ENCODE assay signal across 12 mouse cellular contexts in the genomic region with DNA sequence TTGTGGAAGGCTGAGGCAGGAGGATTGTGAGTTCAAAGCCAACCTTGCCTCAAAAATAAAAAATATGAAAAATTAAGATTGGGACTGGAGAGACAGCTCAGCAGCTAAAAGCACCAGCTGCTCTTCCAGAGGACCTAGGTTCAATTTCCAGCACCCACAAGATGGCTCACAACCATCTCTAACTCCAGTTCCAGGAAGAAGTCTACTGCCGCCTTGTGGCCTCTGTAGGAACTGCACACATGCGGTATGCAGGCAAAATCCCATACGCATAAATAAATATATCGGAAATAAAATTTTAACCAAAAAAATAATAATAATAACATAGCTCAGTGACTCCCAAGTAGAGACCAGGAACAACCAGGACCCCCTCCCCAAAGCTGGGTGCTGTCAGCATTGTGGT. TPM values are rescaled to one million over a fixed set of nuclear protein-coding genes. Genes with fewer than 3 reads are reported as not detected.
DNase-seq lines count a peak whose midpoint lies in the region; ATAC-seq and TF ChIP-seq lines count a peak whose summit lies in the region.
"Had no signal": no experiment of that assay in that cellular context is flagged by ENCODE, and none has a peak within 500 bp of the region (broad histone marks: within the 10 kb centered on the region; RNA-seq: fewer than 3 reads in every experiment).

No protein-coding gene starts in this region.

- H3K79me2 ChIP-seq in liver, adult 2 months (ENCODE audit: control insufficient read depth, insufficient read depth, low read length) = no peaks in the 10 kb centered on the region

- no peak overlapping the region for H3K4me3 ChIP-seq in cerebellum, adult 2 months (replicated peaks; ENCODE audit: insufficient read depth, low read depth, low read length)
- no peak overlapping the region for H3K4me3 ChIP-seq in liver, adult 2 months (ENCODE audit: insufficient read depth, low read depth, low read length)
- H3K4me3 ChIP-seq in liver, embryonic 12.5 days = no peak overlapping the region
- H3K4me3 ChIP-seq: hindbrain, embryonic 15.5 days; neural tube, embryonic 13.5 days had no signal

- no peaks in the 10 kb centered on the region for H3K9me3 ChIP-seq in liver, embryonic 12.5 days (replicated peaks)
- H3K9me3 ChIP-seq: hindbrain, embryonic 15.5 days; neural tube, embryonic 13.5 days had no signal

- H3K27me3 ChIP-seq in cerebellum, adult 2 months (ENCODE audit: control insufficient read depth, insufficient read depth, low read length) = no peaks in the 10 kb centered on the region
- no peaks in the 10 kb centered on the region for H3K27me3 ChIP-seq in liver, adult 2 months (ENCODE audit: control insufficient read depth, insufficient read depth, low read length)
- H3K27me3 ChIP-seq in liver, embryonic 12.5 days (replicated peaks) = peaks cover 8% of the 10 kb centered on the region; the same call in 1 of the 2 replicates
- H3K27me3 ChIP-seq: hindbrain, embryonic 15.5 days; neural tube, embryonic 13.5 days had no signal

- no peak for TF ChIP-seq POLR2A in cerebellum, adult 2 months (IDR thresholded peaks at IDR 0.05; ENCODE audit: borderline replicate concordance, insufficient read depth, low read length)
- no peak for TF ChIP-seq POLR2A in liver, adult 2 months (IDR thresholded peaks at IDR 0.05; ENCODE audit: extremely low read depth, insufficient read depth, low read length)

- WGBS in cerebellum, adult 2 months = 71% methylated on average over 4 of the region's 4 CpGs
- 74% methylated on average over 4 of the region's 4 CpGs for WGBS in liver, adult 2 months
- 58% methylated on average over 4 of the region's 4 CpGs for WGBS in liver, embryonic 12.5 days (ENCODE audit: insufficient replicate concordance)

- H3K9ac ChIP-seq in liver, adult 2 months (ENCODE audit: low read depth, low read length) = no peak overlapping the region
- no peak overlapping the region for H3K9ac ChIP-seq in liver, embryonic 12.5 days
- H3K9ac ChIP-seq: hindbrain, embryonic 15.5 days; neural tube, embryonic 13.5 days had no signal

- intact Hi-C loops in left cerebral cortex, postnatal 4 days (cut with DNase I) = loop anchor here (10.0 kb wide), 2 partner anchors 232 to 592 kb away; no protein-coding TSS in a partner anchor

- no peak for DNase-seq in cerebellum, adult 2 months
- no peak for DNase-seq in cerebellum, postnatal 4 days (ENCODE audit: low spot score in 2 of 2)
- no peak for DNase-seq in liver, adult 2 months (ENCODE audit: extremely low read depth, low read depth, low spot score)
- peak; percentile 28 for DNase-seq in NIH3T3 (ENCODE audit: low read depth)
- peak; percentile 30 for DNase-seq in naive thymus-derived CD4-positive, alpha-beta T cell, adult 2 months (ENCODE audit: low read depth)
- DNase-seq in left cerebral cortex, postnatal 4 days = no peak
- DNase-seq in right cerebral cortex, postnatal 25 days = no peak
- DNase-seq: layer of hippocampus, postnatal 36 days had no signal

- no peaks in the 10 kb centered on the region for H3K4me1 ChIP-seq in cerebellum, adult 2 months (ENCODE audit: control insufficient read depth, insufficient read depth, low read length)
- peaks cover 2% of the 10 kb centered on the region; the same call in 1 of the 2 replicates for H3K4me1 ChIP-seq in liver, adult 2 months (ENCODE audit: control insufficient read depth, insufficient read depth, low read length)
- peaks cover 8% of the 10 kb centered on the region for H3K4me1 ChIP-seq in liver, embryonic 12.5 days

- ATAC-seq in liver, embryonic 12.5 days = no peak

- no peak overlapping the region for H3K27ac ChIP-seq in cerebellum, adult 2 months (ENCODE audit: insufficient read depth, low read length)
- H3K27ac ChIP-seq in liver, adult 2 months (replicated peaks; ENCODE audit: insufficient read depth, low read depth, low read length) = no peak overlapping the region
- no peak overlapping the region for H3K27ac ChIP-seq in liver, embryonic 12.5 days
- H3K27ac ChIP-seq: hindbrain, embryonic 15.5 days; neural tube, embryonic 13.5 days had no signal

- no peaks in the 10 kb centered on the region for H3K36me3 ChIP-seq in liver, adult 2 months (ENCODE audit: control insufficient read depth, insufficient read depth, low read length)
- H3K36me3 ChIP-seq in liver, embryonic 12.5 days = no peaks in the 10 kb centered on the region
- H3K36me3 ChIP-seq: hindbrain, embryonic 15.5 days; neural tube, embryonic 13.5 days had no signal

- no peak overlapping the region for H3K4me2 ChIP-seq in liver, embryonic 12.5 days
- H3K4me2 ChIP-seq: hindbrain, embryonic 15.5 days; neural tube, embryonic 13.5 days had no signal

- peak; percentile 23; the same call in 1 of the 2 replicates for TF ChIP-seq CTCF in cerebellum, adult 2 months (IDR thresholded peaks at IDR 0.05; ENCODE audit: borderline replicate concordance, insufficient read depth, low read depth, low read length)
- peak; percentile 40; the same call in 1 of the 2 replicates for TF ChIP-seq CTCF in liver, adult 2 months (IDR thresholded peaks at IDR 0.05; ENCODE audit: low read depth, low read length)

RNA-seq across cellular contexts. Expression of a gene that starts 51.4 kb away (rescaled TPM):
- polyA plus RNA-seq in cerebellum, adult 2 months (2012; rRNA removed) = 62.9 and 64.7 TPM in 2 replicates
- 6.1 and 7.7 TPM in 2 replicates for total RNA-seq in liver, adult 2 months (2014; rRNA removed)
- 14.4 and 15.2 TPM in 2 replicates for polyA plus RNA-seq in liver, adult 2 months (2012; rRNA removed)
- polyA plus RNA-seq in liver, embryonic 12.5 days (2016; fragmentation: Nextera tagmentation; extraction: Ambion mirVana) = 0.81 and 1.3 TPM in 2 replicates
- total RNA-seq in left cerebral cortex, postnatal 4 days (2021) = 100 to 1,000 TPM; 102 to 107 TPM
- total RNA-seq: megakaryocyte, adult 5-6 weeks had no signal

RNA-seq across cellular contexts. Expression of a gene that starts 51.6 kb away (rescaled TPM):
- polyA plus RNA-seq in cerebellum, adult 2 months (2012; rRNA removed) = 19.6 and 20.2 TPM in 2 replicates
- 4.1 and 5.3 TPM in 2 replicates for total RNA-seq in liver, adult 2 months (2014; rRNA removed)
- 1.9 and 2.5 TPM in 2 replicates for polyA plus RNA-seq in liver, adult 2 months (2012; rRNA removed)
- polyA plus RNA-seq in liver, embryonic 12.5 days (2016; fragmentation: Nextera tagmentation; extraction: Ambion mirVana) = 9.6 and 10.6 TPM in 2 replicates
- 10 to 100 TPM; 26.7 to 31.7 TPM for total RNA-seq in left cerebral cortex, postnatal 4 days (2021)

Comparison
In these comparisons a context has a peak if more than half of its experiments do, and no peak if none do; other contexts are left out.
1. DNase-seq: peak in NIH3T3 (single experiment) and naive thymus-derived CD4-positive, alpha-beta T cell, adult 2 months (single experiment); none in cerebellum, adult 2 months (0 of 2), cerebellum, postnatal 4 days (0 of 2), liver, adult 2 months (single experiment), left cerebral cortex, postnatal 4 days (single experiment) and right cerebral cortex, postnatal 25 days (single experiment).